13 mouse cellular contexts compared by ENCODE assay signal in the genomic region with DNA sequence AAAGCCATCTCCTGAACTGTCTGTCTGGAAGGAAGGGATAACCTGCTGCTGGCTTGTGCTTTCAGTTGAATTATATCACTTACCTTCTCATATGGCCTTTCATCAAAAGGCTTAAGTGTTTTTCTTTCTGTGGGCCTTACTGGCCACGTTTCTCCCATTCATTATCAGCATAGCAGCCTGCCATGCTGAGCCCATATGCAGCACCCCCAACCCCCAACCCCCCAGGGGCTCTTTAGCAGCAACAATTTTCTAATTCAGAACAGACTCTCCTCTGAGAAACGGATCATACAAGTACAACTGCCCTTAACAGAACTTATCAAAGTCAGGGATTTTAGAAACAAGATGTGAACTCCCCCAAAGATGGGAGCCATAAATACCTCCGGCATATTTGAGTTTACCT.
"Had no signal": no experiment of that assay in that cellular context is flagged by ENCODE, and none has a peak within 500 bp of the region (broad histone marks: within the 10 kb centered on the region; RNA-seq: fewer than 3 reads in every experiment).

No protein-coding gene starts in this region.

- DNase-seq: kidney, adult 2 months; kidney, postnatal 14 days; left cerebral cortex, postnatal 4 days; lung, adult 2 months; lung, postnatal 4 days; spleen, adult 18-20 months; thymus, adult 18-20 months; thymus, postnatal 14 days had no signal

- H3K27ac ChIP-seq: kidney, embryonic 15.5 days; liver, embryonic 15.5 days had no signal

- H3K4me3 ChIP-seq: kidney, embryonic 15.5 days; liver, embryonic 15.5 days had no signal

- ATAC-seq: lung, postnatal 0 days; midbrain, embryonic 16.5 days had no signal

- H3K9ac ChIP-seq: kidney, embryonic 15.5 days; liver, embryonic 15.5 days had no signal

- H3K9me3 ChIP-seq: kidney, embryonic 15.5 days; liver, embryonic 15.5 days had no signal

- H3K27me3 ChIP-seq: kidney, embryonic 15.5 days; liver, embryonic 15.5 days had no signal

- H3K4me1 ChIP-seq: kidney, embryonic 15.5 days; liver, embryonic 15.5 days had no signal

- H3K4me2 ChIP-seq: kidney, embryonic 15.5 days; liver, embryonic 15.5 days; midbrain, embryonic 11.5 days had no signal

- H3K36me3 ChIP-seq: kidney, embryonic 15.5 days; liver, embryonic 15.5 days had no signal
